Mouse (Mus musculus) forebrain, embryonic 11.5 days (tissue): Measurements from ENCODE around the gene Iqcf1. TPM values are rescaled to one million over a fixed set of nuclear protein-coding genes. Genes with fewer than 3 reads are reported as not detected.

Experiments used
- ATAC-seq: fragments of 200-750 bp; cut with Nextera tagmentation; replicated peaks from 2 replicates; pipeline ENCODE4 v1.8.0; 2017; ENCODE audit warnings: moderate TSS enrichment; ENCODE audit not compliant: low FRiP score
- DNase-seq: peaks from one replicate; pipeline ENCODE4 v3.0.0-alpha.2; 2017; ENCODE audit warnings: low spot score
- H3K27ac ChIP-seq: fragments of 300-500 bp; sonication (generic); 2 replicates; pipeline ENCODE4 v1.5.1; 2014; ENCODE audit warnings: low read depth, low read length
- H3K27me3 ChIP-seq: fragments of 300-500 bp; sonication (generic); 2 replicates; pipeline ENCODE4 v1.6.1; 2014; ENCODE audit warnings: mild to moderate bottlenecking, low read length, mixed read lengths; ENCODE audit not compliant: control insufficient read depth, insufficient read depth
- H3K36me3 ChIP-seq: fragments of 300-500 bp; sonication (generic); 2 replicates; pipeline ENCODE4 v1.6.1; 2014; ENCODE audit warnings: mild to moderate bottlenecking, low read length, moderate library complexity, mixed read lengths; ENCODE audit not compliant: control insufficient read depth, insufficient read depth
- H3K4me1 ChIP-seq: fragments of 300-500 bp; sonication (generic); replicated peaks from 2 replicates; pipeline ENCODE4 v1.6.1; 2014; ENCODE audit warnings: low read length, mixed read lengths; ENCODE audit not compliant: control insufficient read depth, insufficient read depth
- H3K4me2 ChIP-seq: fragments of 300-500 bp; sonication (generic); 2 replicates; pipeline ENCODE4 v1.6.1; 2014; ENCODE audit warnings: low read depth, mild to moderate bottlenecking, low read length, moderate library complexity, mixed read lengths; ENCODE audit not compliant: severe bottlenecking
- H3K4me3 ChIP-seq: fragments of 300-500 bp; sonication (generic); 2 replicates; pipeline ENCODE4 v1.5.1; 2014; ENCODE audit warnings: low read depth, low read length
- H3K9ac ChIP-seq: fragments of 300-500 bp; sonication (generic); 2 replicates; pipeline ENCODE4 v1.6.1; 2014; ENCODE audit warnings: low read length
- H3K9me3 ChIP-seq: fragments of 300-500 bp; sonication (generic); 2 replicates; pipeline ENCODE4 v1.6.1; 2016; ENCODE audit warnings: low read length, mixed read lengths; ENCODE audit not compliant: control insufficient read depth
- WGBS: fragments of 180-500 bp; shearing (Covaris S2); extraction: QIAGEN DNeasy Blood & Tissue Kit; methylation state at CpG from one replicate; pipeline ENCODE4 v1.1.7; 2014; 5-methylcytosine and 5-hydroxymethylcytosine counted together
- polyA plus RNA-seq: library from polyadenylated mRNA; unstranded; fragments of >200 nt; fragmentation: Nextera tagmentation; extraction: Ambion mirVana; gene quantifications from 2 replicates; pipeline ENCODE4 v1.2.1, GENCODE M21; 2014

Iqcf1 gene
- polyA plus RNA-seq, 1 experiment from 2014 or later = not detected

GRCm38 (mm10) chr9:106454888-106455681 is 44.7 kb upstream of the Iqcf1 start:
- Histone ChIP-seq H3K9ac (peak overlapping the region; percentile 98), H3K4me1 (peaks cover 50% of the 10 kb centered on the region), H3K9me3 (no peaks in the 10 kb centered on the region), H3K27ac (peak overlapping the region; percentile 89), H3K27me3 (no peaks in the 10 kb centered on the region), H3K4me3 (peak overlapping the region; percentile 85), H3K36me3 (no peaks in the 10 kb centered on the region; the same call in 1 of the 2 replicates), H3K4me2 (peak overlapping the region; percentile 73)
- ATAC-seq (peak; percentile 26), DNase-seq (peak; percentile 77)
- WGBS = under 1% methylated on average over 17 of the region's 17 CpGs

DNA sequence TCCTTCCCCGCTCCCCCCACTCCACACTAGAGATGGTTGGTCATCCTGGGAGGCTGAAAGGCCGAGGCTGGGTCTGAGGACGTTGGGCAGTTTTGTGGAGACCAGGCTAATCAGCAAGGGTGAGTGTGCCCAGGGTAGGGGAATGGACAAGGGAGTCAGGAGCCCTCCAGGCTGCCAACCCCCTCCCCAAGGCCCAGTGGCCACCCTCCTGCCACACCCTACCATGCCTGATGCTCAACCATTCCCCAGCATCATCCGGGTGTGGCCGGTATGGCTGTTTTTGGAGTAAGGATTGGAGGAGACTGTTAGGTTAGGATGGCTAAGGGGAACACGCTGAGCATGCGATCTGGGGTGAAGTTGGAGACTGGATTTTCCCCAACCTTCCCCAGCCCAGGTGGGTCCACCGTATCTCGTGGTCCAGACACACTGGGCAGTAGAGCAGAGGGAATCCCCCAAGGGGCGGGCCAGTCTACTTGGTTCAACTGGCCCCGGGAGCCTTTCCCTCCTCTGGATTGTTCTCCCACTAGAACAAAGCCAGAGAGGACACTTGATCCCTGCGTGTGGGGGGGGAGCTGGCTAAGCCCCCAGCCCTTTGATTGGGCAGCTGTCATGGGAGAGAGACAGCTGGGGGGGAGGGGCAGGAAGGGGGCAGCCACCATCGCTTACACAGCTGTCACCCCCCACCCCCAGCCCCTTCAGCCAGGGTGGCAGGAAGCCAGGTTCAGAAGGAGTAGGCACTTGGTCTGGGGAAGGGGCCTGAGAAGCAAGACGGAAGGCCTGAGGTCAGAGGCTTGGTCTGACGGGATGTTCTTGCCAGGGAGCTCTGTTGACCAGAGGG is 43.2 kb upstream of the Iqcf1 start:
- peaks cover 9% of the 10 kb centered on the region for H3K36me3 ChIP-seq

DNA sequence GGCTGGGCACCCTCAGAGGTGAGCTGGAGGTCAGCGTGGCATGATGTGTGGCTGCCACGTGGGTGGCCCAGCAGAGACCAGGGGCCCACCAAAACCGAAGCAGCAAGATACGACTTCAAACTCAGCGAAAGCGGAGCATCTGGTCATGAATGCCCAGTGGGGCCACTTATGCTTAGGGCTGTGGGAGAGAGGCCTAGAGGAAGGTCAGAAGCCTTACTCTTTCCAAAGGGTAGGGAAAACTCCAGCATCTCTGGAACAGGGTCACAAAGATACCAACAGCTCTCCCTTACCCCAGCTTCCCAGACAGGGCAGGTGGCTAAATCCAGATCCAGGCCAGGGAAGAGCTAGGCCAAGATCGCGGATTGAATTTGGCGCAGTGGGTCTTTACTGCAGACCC is 42.6 kb upstream of the Iqcf1 start:
- Histone ChIP-seq H3K36me3 (peaks cover 12% of the 10 kb centered on the region), H3K4me3 (peak overlapping the region; percentile 85; the same call in 1 of the 2 replicates), H3K4me2 (peak overlapping the region; percentile 73), H3K4me1 (peaks cover 44% of the 10 kb centered on the region), H3K27me3 (no peaks in the 10 kb centered on the region), H3K27ac (peak overlapping the region; percentile 42; the same call in 1 of the 2 replicates), H3K9ac (peak overlapping the region; percentile 98), H3K9me3 (no peaks in the 10 kb centered on the region)
- WGBS = 46% methylated on average over 9 of the region's 9 CpGs
- ATAC-seq (no peak), DNase-seq (no peak)

More for the DNA sequence above, 43.2 kb upstream of the Iqcf1 start:
- H3K27me3 ChIP-seq = no peaks in the 10 kb centered on the region
- H3K27ac ChIP-seq = peak overlapping the region; percentile 89
- H3K4me3 ChIP-seq = peak overlapping the region; percentile 85
- DNase-seq (peak; percentile 79), ATAC-seq (no peak)
- 30% methylated on average over 15 of the region's 15 CpGs for WGBS
- H3K9ac ChIP-seq = peak overlapping the region; percentile 98
- peak overlapping the region; percentile 73 for H3K4me2 ChIP-seq
- peaks cover 48% of the 10 kb centered on the region for H3K4me1 ChIP-seq
- H3K9me3 ChIP-seq = no peaks in the 10 kb centered on the region

GRCm38 (mm10) chr9:106457920-106458319 is 41.8 kb upstream of the Iqcf1 start:
- no peak for DNase-seq
- Histone ChIP-seq H3K27ac (peak overlapping the region; percentile 31; the same call in 1 of the 2 replicates), H3K4me2 (peak overlapping the region; percentile 73), H3K4me3 (no peak overlapping the region), H3K36me3 (peaks cover 12% of the 10 kb centered on the region), H3K4me1 (peaks cover 36% of the 10 kb centered on the region), H3K9me3 (no peaks in the 10 kb centered on the region), H3K27me3 (no peaks in the 10 kb centered on the region), H3K9ac (peak overlapping the region; percentile 98)
- no peak for ATAC-seq
- 64% methylated on average over 5 of the region's 5 CpGs for WGBS

DNA sequence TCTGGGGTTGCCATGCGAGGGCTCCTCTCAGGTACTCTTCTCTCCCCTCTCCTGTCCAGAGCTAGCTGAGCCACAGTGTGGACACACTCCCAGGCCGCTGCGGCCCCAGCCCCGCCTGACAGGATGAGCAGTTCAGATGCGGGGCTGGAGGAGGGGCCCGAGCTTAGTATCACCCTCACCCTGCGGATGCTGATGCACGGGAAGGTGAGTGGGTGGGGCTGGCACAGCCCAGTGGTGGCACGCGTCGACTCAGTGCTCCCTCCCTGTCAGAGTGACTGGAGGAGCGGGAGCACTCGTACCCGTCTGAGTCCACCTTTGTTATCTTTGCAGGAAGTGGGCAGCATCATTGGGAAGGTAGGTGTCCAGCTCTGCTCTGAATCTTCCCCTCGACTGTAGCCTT is 39.8 kb upstream of the Iqcf1 start:
- H3K4me1 ChIP-seq = peaks cover 42% of the 10 kb centered on the region
- no peak overlapping the region for H3K4me2 ChIP-seq
- WGBS = 89% methylated on average over 15 of the region's 15 CpGs
- no peak for ATAC-seq
- peaks cover 3% of the 10 kb centered on the region; the same call in 1 of the 2 replicates for H3K27me3 ChIP-seq
- H3K9me3 ChIP-seq = no peaks in the 10 kb centered on the region
- H3K36me3 ChIP-seq = peaks cover 19% of the 10 kb centered on the region
- no peak overlapping the region for H3K4me3 ChIP-seq
- no peak overlapping the region for H3K9ac ChIP-seq
- H3K27ac ChIP-seq = no peak overlapping the region
- no peak for DNase-seq

DNA sequence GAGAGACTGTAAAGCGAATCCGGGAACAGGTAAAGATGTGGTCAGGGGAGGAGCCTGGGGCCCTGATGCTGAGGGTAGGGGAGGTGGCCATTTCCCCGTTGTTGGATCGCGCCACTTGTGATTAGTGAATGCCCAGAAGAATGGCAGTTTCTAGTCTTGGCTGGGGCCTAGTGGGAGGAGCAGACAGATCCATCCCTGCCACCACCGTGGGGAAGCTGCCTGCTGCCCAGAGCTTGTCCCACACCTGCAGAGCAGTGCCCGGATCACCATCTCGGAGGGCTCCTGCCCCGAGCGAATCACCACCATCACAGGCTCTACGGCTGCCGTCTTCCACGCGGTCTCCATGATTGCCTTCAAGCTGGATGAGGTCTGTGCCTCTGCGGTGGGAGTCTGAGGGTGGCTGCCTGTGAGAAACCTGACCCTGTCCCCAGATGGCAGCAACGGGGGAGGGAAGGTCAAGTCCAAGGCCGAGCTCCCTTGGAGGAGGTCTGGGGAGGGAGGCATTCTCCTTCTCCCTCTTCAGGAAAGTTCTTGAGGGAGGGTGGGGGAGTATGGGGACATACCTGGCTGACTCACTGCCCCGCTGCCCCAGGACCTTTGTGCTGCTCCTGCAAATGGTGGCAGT is 39.3 kb upstream of the Iqcf1 start:
- Histone ChIP-seq H3K27ac (no peak overlapping the region), H3K9me3 (no peaks in the 10 kb centered on the region), H3K4me3 (no peak overlapping the region), H3K36me3 (peaks cover 19% of the 10 kb centered on the region), H3K4me2 (no peak overlapping the region), H3K27me3 (peaks cover 3% of the 10 kb centered on the region; the same call in 1 of the 2 replicates), H3K4me1 (peaks cover 45% of the 10 kb centered on the region), H3K9ac (no peak overlapping the region)
- DNase-seq = no peak
- WGBS = 81% methylated on average over 18 of the region's 18 CpGs
- ATAC-seq = no peak

DNA sequence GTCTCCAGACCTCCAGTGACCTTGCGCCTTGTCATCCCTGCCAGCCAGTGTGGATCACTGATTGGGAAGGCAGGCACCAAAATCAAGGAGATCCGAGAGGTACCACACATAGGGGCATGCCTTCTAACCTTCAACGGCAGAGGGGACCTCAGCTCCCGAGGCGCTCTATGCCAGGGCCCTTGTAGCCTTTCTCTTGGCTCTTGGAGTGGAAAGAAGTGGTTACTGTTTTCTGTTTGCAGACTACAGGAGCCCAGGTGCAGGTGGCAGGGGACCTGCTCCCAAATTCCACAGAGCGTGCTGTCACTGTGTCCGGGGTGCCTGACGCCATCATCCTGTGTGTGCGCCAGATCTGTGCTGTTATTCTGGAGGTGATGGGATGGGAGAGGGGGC is 38.7 kb upstream of the Iqcf1 start:
- H3K27ac ChIP-seq = no peak overlapping the region
- no peak overlapping the region for H3K4me2 ChIP-seq
- ATAC-seq (no peak), DNase-seq (no peak)
- no peak overlapping the region for H3K4me3 ChIP-seq
- H3K36me3 ChIP-seq = peaks cover 21% of the 10 kb centered on the region
- H3K27me3 ChIP-seq = peaks cover 5% of the 10 kb centered on the region; the same call in 1 of the 2 replicates
- WGBS = 94% methylated on average over 9 of the region's 9 CpGs
- no peaks in the 10 kb centered on the region for H3K9me3 ChIP-seq
- no peak overlapping the region for H3K9ac ChIP-seq
- peaks cover 42% of the 10 kb centered on the region for H3K4me1 ChIP-seq
